Mouse (Mus musculus): Measurements from ENCODE around the gene Ube2u. TPM values are rescaled to one million over a fixed set of nuclear protein-coding genes. Genes with fewer than 3 reads are reported as not detected.
"Not testable (repeated sequence)": the region's sequence is repeated elsewhere in the genome, so short reads cannot be mapped to it uniquely, and the experiment has no call there.

The Ube2u gene
- polyA plus RNA-seq, 1 experiment from 2014 or later, result 0.19 TPM

GRCm38 (mm10) chr4:100498192-100498591 is 19.5 kb downstream of the Ube2u start:
- H3K36me3 ChIP-seq (ENCODE audit: control insufficient read depth, insufficient read depth, low read length), result no peaks in the 10 kb centered on the region
- no peaks in the 10 kb centered on the region for H3K9me3 ChIP-seq (ENCODE audit: control insufficient read depth, low read length)
- no peak overlapping the region for H3K27ac ChIP-seq (ENCODE audit: low read depth, low read length)
- no peaks in the 10 kb centered on the region for H3K27me3 ChIP-seq (replicated peaks; ENCODE audit: control insufficient read depth, insufficient read depth, low read length)
- H3K4me1 ChIP-seq (ENCODE audit: control insufficient read depth, insufficient read depth, low read depth, low read length), result no peaks in the 10 kb centered on the region
- ATAC-seq, result no peak
- no peak overlapping the region for H3K9ac ChIP-seq (ENCODE audit: low read depth, low read length)
- no peak overlapping the region for H3K4me2 ChIP-seq (ENCODE audit: low read length)
- 53% methylated on average over 6 of the region's 6 CpGs for WGBS
- H3K4me3 ChIP-seq (ENCODE audit: low read length), result no peak overlapping the region

GRCm38 (mm10) chr4:100499037-100499601 is 20.5 kb downstream of the Ube2u start:
- not testable (repeated sequence) for H3K9me3 ChIP-seq (ENCODE audit: control insufficient read depth, low read length); H3K4me3 ChIP-seq (ENCODE audit: low read length); H3K27me3 ChIP-seq (replicated peaks; ENCODE audit: control insufficient read depth, insufficient read depth, low read length); H3K36me3 ChIP-seq (ENCODE audit: control insufficient read depth, insufficient read depth, low read length); ATAC-seq; H3K9ac ChIP-seq (ENCODE audit: low read depth, low read length); H3K27ac ChIP-seq (ENCODE audit: low read depth, low read length); H3K4me1 ChIP-seq (ENCODE audit: control insufficient read depth, insufficient read depth, low read depth, low read length); H3K4me2 ChIP-seq (ENCODE audit: low read length)
- 82% methylated on average over 7 of the region's 7 CpGs for WGBS

- no peak overlapping the region for H3K4me2 ChIP-seq (ENCODE audit: low read length)
- H3K36me3 ChIP-seq (ENCODE audit: control insufficient read depth, insufficient read depth, low read length), result no peaks in the 10 kb centered on the region
- no peak overlapping the region for H3K4me3 ChIP-seq (ENCODE audit: low read length)
- H3K4me1 ChIP-seq (ENCODE audit: control insufficient read depth, insufficient read depth, low read depth, low read length), result no peaks in the 10 kb centered on the region
- no peak overlapping the region for H3K9ac ChIP-seq (ENCODE audit: low read depth, low read length)
- 79% methylated on average over 2 of the region's 2 CpGs for WGBS
- H3K27ac ChIP-seq (ENCODE audit: low read depth, low read length), result no peak overlapping the region
- H3K27me3 ChIP-seq (replicated peaks; ENCODE audit: control insufficient read depth, insufficient read depth, low read length), result no peaks in the 10 kb centered on the region
- no peaks in the 10 kb centered on the region for H3K9me3 ChIP-seq (ENCODE audit: control insufficient read depth, low read length)
- no peak for ATAC-seq
Measured at GRCm38 (mm10) chr4:100503337-100503736, 24.7 kb downstream of the Ube2u start.

DNA sequence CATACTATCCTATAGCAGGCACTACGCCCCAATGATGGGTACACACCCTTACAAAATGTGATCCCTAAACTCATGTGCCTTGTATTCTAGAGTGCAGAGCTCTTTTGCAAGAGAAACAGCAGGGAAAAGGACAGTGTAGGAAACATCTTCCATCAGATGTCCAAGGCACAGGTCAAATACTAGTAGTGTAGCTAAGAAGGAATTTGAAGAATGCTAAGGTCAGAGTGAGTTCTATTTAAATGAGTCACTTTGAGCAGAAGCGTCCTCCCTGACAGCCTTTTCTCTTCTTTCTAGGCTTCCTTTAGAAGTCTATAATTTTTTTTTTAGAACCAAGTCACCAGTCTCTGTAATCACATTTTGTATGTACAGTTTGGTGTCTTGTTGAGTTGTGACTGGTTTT is 39.0 kb downstream of the Ube2u start:
- no peaks in the 10 kb centered on the region for H3K4me1 ChIP-seq (ENCODE audit: control insufficient read depth, insufficient read depth, low read depth, low read length)
- 88% methylated on average over 2 of the region's 2 CpGs for WGBS
- no peak overlapping the region for H3K4me3 ChIP-seq (ENCODE audit: low read length)
- no peaks in the 10 kb centered on the region for H3K27me3 ChIP-seq (replicated peaks; ENCODE audit: control insufficient read depth, insufficient read depth, low read length)
- no peak for ATAC-seq
- no peak overlapping the region for H3K9ac ChIP-seq (ENCODE audit: low read depth, low read length)
- H3K9me3 ChIP-seq (ENCODE audit: control insufficient read depth, low read length), result no peaks in the 10 kb centered on the region
- H3K27ac ChIP-seq (ENCODE audit: low read depth, low read length), result no peak overlapping the region
- no peak overlapping the region for H3K4me2 ChIP-seq (ENCODE audit: low read length)
- no peaks in the 10 kb centered on the region for H3K36me3 ChIP-seq (ENCODE audit: control insufficient read depth, insufficient read depth, low read length)

DNA sequence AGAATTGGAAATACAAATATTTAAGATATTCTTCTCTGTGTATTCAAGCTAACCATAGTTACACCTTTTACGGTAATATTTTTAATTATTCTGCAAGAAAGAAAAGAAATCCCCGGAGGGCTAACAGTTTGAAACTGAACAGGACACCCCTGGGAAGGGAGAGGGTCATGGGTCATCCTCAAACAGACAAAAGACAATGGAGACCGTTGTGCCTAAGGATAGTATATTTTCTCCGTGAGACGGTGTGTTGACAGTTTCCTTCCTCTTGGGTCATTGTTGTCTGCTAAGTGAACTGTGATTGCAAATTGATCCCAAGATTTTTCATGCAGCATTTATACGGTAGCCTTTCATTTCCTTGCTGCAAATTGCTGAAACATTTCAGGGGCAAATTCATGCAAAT is 43.9 kb downstream of the Ube2u start:
- no peak overlapping the region for H3K9ac ChIP-seq (ENCODE audit: low read depth, low read length)
- no peaks in the 10 kb centered on the region; the same call in 1 of the 2 replicates for H3K27me3 ChIP-seq (replicated peaks; ENCODE audit: control insufficient read depth, insufficient read depth, low read length)
- WGBS, result 8% methylated on average over 6 of the region's 6 CpGs
- H3K4me2 ChIP-seq (ENCODE audit: low read length), result no peak overlapping the region
- no peaks in the 10 kb centered on the region for H3K9me3 ChIP-seq (ENCODE audit: control insufficient read depth, low read length)
- ATAC-seq, result no peak
- H3K4me3 ChIP-seq (ENCODE audit: low read length), result no peak overlapping the region
- H3K36me3 ChIP-seq (ENCODE audit: control insufficient read depth, insufficient read depth, low read length), result no peaks in the 10 kb centered on the region
- peaks cover 3% of the 10 kb centered on the region; the same call in 1 of the 2 replicates for H3K4me1 ChIP-seq (ENCODE audit: control insufficient read depth, insufficient read depth, low read depth, low read length)
- no peak overlapping the region for H3K27ac ChIP-seq (ENCODE audit: low read depth, low read length)

GRCm38 (mm10) chr4:100524741-100525140 is 46.1 kb downstream of the Ube2u start:
- Histone ChIP-seq H3K36me3 (ENCODE audit: control insufficient read depth, insufficient read depth, low read length) (no peaks in the 10 kb centered on the region), H3K27me3 (replicated peaks; ENCODE audit: control insufficient read depth, insufficient read depth, low read length) (peaks cover 3% of the 10 kb centered on the region), H3K27ac (ENCODE audit: low read depth, low read length) (no peak overlapping the region), H3K9ac (ENCODE audit: low read depth, low read length) (no peak overlapping the region), H3K4me3 (ENCODE audit: low read length) (no peak overlapping the region), H3K4me1 (ENCODE audit: control insufficient read depth, insufficient read depth, low read depth, low read length) (peaks cover 3% of the 10 kb centered on the region), H3K9me3 (ENCODE audit: control insufficient read depth, low read length) (no peaks in the 10 kb centered on the region), H3K4me2 (ENCODE audit: low read length) (no peak overlapping the region)
- no peak for ATAC-seq
- 49% methylated on average over 4 of the region's 4 CpGs for WGBS

- no peak for ATAC-seq
- no peak overlapping the region for H3K4me2 ChIP-seq (ENCODE audit: low read length)
- H3K27me3 ChIP-seq (replicated peaks; ENCODE audit: control insufficient read depth, insufficient read depth, low read length), result peaks cover 3% of the 10 kb centered on the region
- H3K4me1 ChIP-seq (ENCODE audit: control insufficient read depth, insufficient read depth, low read depth, low read length), result peaks cover 3% of the 10 kb centered on the region
- no peaks in the 10 kb centered on the region for H3K9me3 ChIP-seq (ENCODE audit: control insufficient read depth, low read length)
- no peak overlapping the region for H3K9ac ChIP-seq (ENCODE audit: low read depth, low read length)
- 50% methylated on average over 6 of the region's 6 CpGs for WGBS
- H3K4me3 ChIP-seq (ENCODE audit: low read length), result no peak overlapping the region
- H3K27ac ChIP-seq (ENCODE audit: low read depth, low read length), result no peak overlapping the region
- no peaks in the 10 kb centered on the region for H3K36me3 ChIP-seq (ENCODE audit: control insufficient read depth, insufficient read depth, low read length)
Measured at GRCm38 (mm10) chr4:100526296-100526695, 47.6 kb downstream of the Ube2u start.

- H3K4me3 ChIP-seq (ENCODE audit: low read length), result peak overlapping the region; percentile 20; the same call in 1 of the 2 replicates
- ATAC-seq, result no peak
- H3K27me3 ChIP-seq (replicated peaks; ENCODE audit: control insufficient read depth, insufficient read depth, low read length), result peaks cover 3% of the 10 kb centered on the region
Measured at GRCm38 (mm10) chr4:100527086-100527485, 48.4 kb downstream of the Ube2u start.

GRCm38 (mm10) chr4:100527554-100528001 is 48.9 kb downstream of the Ube2u start:
- no peak overlapping the region for H3K27ac ChIP-seq (ENCODE audit: low read depth, low read length)
- 5% methylated on average over 15 of the region's 15 CpGs for WGBS
- peaks cover 3% of the 10 kb centered on the region for H3K27me3 ChIP-seq (replicated peaks; ENCODE audit: control insufficient read depth, insufficient read depth, low read length)
- no peaks in the 10 kb centered on the region for H3K36me3 ChIP-seq (ENCODE audit: control insufficient read depth, insufficient read depth, low read length)
- no peaks in the 10 kb centered on the region for H3K9me3 ChIP-seq (ENCODE audit: control insufficient read depth, low read length)
- H3K4me3 ChIP-seq (ENCODE audit: low read length), result peak overlapping the region; percentile 20
- ATAC-seq, result peak; percentile 61; the same call in 1 of the 2 replicates
- H3K4me2 ChIP-seq (ENCODE audit: low read length), result peak overlapping the region; percentile 42
- H3K9ac ChIP-seq (ENCODE audit: low read depth, low read length), result no peak overlapping the region
- peaks cover 3% of the 10 kb centered on the region for H3K4me1 ChIP-seq (ENCODE audit: control insufficient read depth, insufficient read depth, low read depth, low read length)

More at GRCm38 (mm10) chr4:100527086-100527485, 48.4 kb downstream of the Ube2u start:
- WGBS, result 27% methylated on average over 3 of the region's 3 CpGs
- H3K27ac ChIP-seq (ENCODE audit: low read depth, low read length), result no peak overlapping the region
- no peaks in the 10 kb centered on the region for H3K9me3 ChIP-seq (ENCODE audit: control insufficient read depth, low read length)
- peaks cover 3% of the 10 kb centered on the region for H3K4me1 ChIP-seq (ENCODE audit: control insufficient read depth, insufficient read depth, low read depth, low read length)
- no peak overlapping the region for H3K9ac ChIP-seq (ENCODE audit: low read depth, low read length)
- no peaks in the 10 kb centered on the region for H3K36me3 ChIP-seq (ENCODE audit: control insufficient read depth, insufficient read depth, low read length)
- peak overlapping the region; percentile 42 for H3K4me2 ChIP-seq (ENCODE audit: low read length)
